Mouse (Mus musculus): ENCODE measurements at regions not wholly inside any gene's neighbourhood (a gene's known extent, or its start where the extent isn't known, plus 50 kb on each side); places are given as distances from the start of the nearest gene placed in this dataset.

DNA sequence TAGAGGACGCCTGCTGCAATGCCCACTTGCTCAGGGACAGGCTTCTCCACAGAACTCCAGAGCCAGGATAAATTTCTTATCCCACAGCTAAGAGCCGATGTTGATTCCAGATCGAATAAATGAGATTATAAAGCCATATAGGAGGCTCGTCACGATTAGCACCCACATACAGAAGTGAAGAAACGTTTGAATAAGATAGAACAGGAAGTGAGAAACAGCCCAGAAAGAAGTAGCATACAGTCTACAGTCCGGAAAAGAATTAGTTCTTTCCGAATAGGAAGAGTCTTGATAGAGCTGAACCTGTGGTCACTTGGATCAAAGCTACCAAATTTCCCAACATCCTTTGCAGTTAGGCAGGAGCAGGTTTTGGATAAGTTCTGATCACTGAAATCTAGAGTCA is 133.0 kb upstream of the Runx1 start:
- ATAC-seq (replicated peaks; ENCODE audit: low FRiP score, poor library complexity, severe bottlenecking), result no peak

- no peak for ATAC-seq (replicated peaks; ENCODE audit: low FRiP score, poor library complexity, severe bottlenecking)
Measured at GRCm38 (mm10) chr16:92958146-92958545, 132.2 kb upstream of the Runx1 start.

GRCm38 (mm10) chr16:92955508-92955907 is 129.6 kb upstream of the Runx1 start:
- ATAC-seq (replicated peaks; ENCODE audit: low FRiP score, poor library complexity, severe bottlenecking), result no peak

DNA sequence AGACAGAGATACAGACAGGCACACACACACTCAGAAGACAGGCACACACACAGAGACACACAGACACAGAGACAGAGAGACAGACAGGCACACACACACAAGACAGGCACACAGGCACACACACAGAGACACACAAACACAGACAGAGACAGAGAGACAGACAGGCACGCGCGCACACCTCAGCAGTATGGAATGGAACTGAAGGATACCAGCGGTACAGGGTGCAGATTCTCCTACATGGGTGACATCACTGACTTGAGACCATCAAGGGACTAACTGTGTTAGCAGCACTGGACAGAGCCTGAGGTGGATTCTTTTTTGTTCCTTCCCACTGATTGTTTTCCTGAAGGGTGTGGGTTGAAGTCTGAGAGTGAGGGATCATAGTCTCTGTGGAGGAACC is 129.1 kb upstream of the Runx1 start:
- ATAC-seq (replicated peaks; ENCODE audit: low FRiP score, poor library complexity, severe bottlenecking), result no peak

DNA sequence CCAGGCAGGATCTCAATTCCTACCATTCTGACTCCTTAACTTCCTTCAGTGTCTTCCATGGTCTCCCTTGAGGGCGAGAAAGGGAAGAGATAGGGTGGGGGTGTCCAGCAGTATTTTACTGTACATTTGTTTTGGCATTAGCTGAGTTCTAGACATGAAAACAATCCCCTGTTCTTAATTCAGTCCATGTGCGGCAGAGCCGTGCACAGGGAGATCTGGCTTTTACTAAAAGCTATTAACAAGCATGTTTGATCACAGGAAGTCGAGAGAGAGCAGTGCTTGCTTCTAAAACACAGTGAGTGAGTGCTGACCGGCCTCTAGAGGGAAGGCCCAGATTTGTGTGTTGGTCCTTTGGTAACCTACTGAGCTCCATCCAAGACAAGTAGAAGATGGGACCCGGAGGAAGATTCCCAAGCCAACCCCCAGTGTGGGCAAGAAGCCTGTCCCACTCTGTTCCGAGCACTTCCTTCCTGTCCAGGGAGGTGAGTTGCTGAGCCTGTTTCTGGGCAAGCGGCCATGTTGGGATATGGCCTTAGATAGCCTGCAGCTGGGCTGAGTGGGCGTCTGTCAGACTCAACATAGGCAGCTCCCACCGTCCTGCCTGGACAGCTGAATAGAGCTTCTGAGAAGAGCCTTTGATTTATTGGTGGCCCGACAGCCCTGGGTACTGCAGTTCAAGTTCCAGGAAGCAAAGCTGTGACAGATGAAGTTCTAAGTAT is 128.1 kb upstream of the Runx1 start:
- ATAC-seq (replicated peaks; ENCODE audit: low FRiP score, poor library complexity, severe bottlenecking), result no peak

DNA sequence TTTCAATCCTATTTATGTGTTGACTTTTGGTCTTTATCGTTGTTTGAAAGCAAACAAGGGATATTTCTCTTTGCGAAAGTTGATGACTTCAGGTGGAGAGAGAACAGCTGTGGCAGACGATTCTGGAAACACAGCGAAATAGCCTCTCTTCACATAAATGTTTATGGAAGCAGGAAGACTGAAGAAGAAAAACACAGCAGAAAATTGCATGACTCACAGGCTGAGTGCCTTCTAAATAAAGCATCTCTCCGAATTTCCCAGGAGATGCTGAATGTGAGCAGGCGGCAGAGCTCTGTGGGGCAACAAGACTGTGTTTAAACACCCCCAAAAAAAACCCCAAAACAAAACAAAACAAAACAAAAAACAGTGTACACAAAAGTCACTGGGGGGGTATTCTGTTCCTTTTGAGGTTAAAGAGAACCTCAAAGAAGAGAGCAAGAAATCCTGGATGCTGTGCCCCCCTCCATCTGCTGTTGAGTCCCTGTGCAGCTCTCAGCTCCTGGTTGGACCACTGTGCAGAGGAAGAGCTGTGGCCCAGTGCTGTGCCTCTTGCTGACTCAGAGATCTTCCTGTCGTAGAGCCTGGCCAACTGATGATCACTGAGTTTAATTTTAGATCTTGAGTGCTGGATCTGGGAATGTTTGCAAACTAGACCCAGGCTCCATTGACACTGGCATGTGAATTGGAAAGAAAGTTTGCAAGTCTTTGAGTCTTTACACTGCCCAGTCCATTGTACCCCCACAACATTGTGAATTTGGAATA is 126.6 kb upstream of the Runx1 start:
- no peak for ATAC-seq (replicated peaks; ENCODE audit: low FRiP score, poor library complexity, severe bottlenecking)

- no peak for ATAC-seq (replicated peaks; ENCODE audit: low FRiP score, poor library complexity, severe bottlenecking)
Measured at GRCm38 (mm10) chr16:92951516-92951915, 125.6 kb upstream of the Runx1 start.

DNA sequence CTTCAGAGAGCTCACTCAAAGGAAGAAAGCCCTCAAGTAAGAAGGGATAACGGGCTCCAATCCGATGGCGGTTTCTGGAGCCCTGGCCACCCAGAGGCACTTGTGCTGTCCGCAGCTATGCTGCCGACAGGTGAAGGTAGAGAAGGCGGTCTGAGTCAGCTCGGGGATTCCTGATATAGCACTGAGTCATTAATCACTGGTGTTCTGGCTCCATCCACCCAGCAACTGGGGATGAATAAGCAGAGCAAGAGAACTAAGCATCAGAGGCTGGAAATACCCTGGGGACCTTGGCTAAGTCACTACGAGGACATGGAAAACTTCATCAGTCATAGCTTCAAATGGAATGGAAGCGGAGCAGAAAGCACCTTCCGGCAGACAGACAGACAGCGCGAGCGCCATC is 122.5 kb upstream of the Runx1 start:
- no peak for ATAC-seq (replicated peaks; ENCODE audit: low FRiP score, poor library complexity, severe bottlenecking)

DNA sequence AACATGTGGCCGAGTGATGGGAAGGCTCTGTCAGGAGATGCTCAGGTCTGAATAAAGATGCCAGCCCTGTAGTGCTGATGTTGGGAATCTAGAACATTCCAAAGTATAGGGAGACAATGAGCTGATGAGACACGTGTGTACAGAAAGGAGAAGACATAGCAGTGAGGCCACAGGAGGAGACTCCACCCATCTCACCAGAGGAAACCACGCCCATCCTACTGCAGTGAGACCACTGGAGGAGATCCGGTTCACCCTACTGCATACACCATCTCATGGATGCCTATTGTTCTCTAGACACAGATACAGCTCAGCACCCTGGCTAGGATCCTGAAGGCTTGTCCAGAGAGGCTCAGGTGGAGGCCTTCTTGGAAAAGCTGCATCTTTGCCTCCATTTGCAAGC is 120.6 kb upstream of the Runx1 start:
- ATAC-seq (replicated peaks; ENCODE audit: low FRiP score, poor library complexity, severe bottlenecking), result no peak

GRCm38 (mm10) chr16:92943901-92944300 is 118.0 kb upstream of the Runx1 start:
- ATAC-seq (replicated peaks; ENCODE audit: low FRiP score, poor library complexity, severe bottlenecking), result no peak

GRCm38 (mm10) chr16:92939618-92940017 is 113.7 kb upstream of the Runx1 start:
- ATAC-seq (replicated peaks; ENCODE audit: low FRiP score, poor library complexity, severe bottlenecking), result no peak

GRCm38 (mm10) chr16:92935848-92936535 is 110.0 kb upstream of the Runx1 start:
- no peak for ATAC-seq (replicated peaks; ENCODE audit: low FRiP score, poor library complexity, severe bottlenecking)

DNA sequence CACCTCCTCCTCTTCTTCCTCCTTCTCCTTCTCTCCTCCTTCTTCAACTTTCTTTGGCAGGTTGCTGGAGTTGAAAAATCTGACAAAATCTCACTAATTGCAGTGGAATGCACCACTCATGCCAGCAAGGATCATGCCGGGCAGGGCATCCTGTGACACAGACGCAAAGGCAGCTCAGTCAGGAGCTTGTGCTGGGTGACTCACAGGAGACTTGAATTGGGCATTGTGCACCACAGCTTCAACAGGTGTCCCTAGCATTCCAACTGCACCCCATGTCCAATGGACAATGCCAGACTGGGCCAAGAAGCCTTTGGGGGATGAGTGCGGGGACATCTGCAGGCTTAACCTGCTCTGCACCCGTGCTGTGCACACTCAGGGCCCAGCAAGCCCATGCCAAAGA is 104.2 kb upstream of the Runx1 start:
- ATAC-seq (replicated peaks; ENCODE audit: low FRiP score, poor library complexity, severe bottlenecking), result no peak

- no peak for ATAC-seq (replicated peaks; ENCODE audit: low FRiP score, poor library complexity, severe bottlenecking)
Measured at GRCm38 (mm10) chr16:92928201-92928600, 102.3 kb upstream of the Runx1 start.

- ATAC-seq (replicated peaks; ENCODE audit: low FRiP score, poor library complexity, severe bottlenecking), result no peak
Measured at GRCm38 (mm10) chr16:92927662-92928061, 101.7 kb upstream of the Runx1 start.

DNA sequence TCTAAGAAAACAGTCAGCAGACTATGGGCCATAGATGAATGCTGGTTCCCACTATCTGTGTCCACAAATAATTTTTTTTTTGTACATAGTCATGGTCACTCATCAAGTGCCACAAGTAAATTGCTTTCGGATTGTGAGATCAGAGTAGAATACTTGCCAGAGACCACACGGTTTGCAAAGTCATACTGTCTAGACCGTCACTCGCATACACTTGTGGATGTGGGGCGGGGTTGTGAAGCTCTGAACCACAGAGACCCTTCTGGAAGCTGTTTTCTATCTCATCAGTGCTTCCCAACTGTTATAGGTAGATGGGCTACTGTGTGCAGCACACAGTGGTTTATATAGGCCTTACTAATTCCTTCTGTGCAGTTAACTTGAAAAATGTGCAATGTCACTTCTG is 100.9 kb upstream of the Runx1 start:
- ATAC-seq (replicated peaks; ENCODE audit: low FRiP score, poor library complexity, severe bottlenecking), result no peak

DNA sequence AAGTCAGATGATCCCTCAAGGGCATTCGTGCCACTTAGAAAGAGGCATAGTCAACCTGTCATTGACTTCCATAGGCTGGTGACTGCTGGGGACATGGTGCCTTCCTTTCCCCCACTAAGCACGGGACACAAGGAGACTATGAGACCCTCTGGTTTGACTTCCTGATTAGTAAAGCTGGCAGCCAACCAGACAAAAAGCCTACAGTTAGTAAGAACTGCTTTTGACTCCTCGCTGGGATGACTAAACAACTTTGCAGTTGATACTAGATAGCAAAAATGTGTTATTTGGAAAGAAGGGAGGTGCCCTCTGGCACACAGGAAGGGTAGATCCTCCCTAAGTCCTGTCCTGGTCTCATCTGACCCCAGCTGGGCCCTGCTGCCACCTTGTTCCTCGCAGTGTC is 95.0 kb upstream of the Runx1 start:
- no peak for ATAC-seq (replicated peaks; ENCODE audit: low FRiP score, poor library complexity, severe bottlenecking)

- no peak for ATAC-seq (replicated peaks; ENCODE audit: low FRiP score, poor library complexity, severe bottlenecking)
Measured at GRCm38 (mm10) chr16:92917356-92917755, 91.4 kb upstream of the Runx1 start.

DNA sequence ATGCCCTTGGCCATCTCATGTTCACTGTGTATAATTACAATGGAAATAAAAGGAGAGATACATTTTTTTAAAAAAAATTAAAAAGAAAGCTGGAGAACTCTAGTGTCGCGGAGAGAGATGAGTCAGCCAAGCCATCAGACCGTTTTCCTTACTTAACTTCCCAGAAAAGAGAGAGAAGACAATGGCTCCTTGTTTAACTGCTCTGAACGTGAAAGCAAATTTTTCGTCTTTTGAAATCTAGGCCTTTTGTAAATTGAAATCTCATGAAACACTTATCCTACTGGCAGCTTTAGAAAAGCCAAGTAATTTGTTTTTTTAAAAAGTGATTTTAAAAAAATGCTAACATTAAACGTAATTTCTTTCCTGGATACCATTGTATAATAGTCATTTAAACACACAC is 89.7 kb upstream of the Runx1 start:
- ATAC-seq (replicated peaks; ENCODE audit: low FRiP score, poor library complexity, severe bottlenecking), result no peak

- ATAC-seq (replicated peaks; ENCODE audit: low FRiP score, poor library complexity, severe bottlenecking), result no peak
Measured at GRCm38 (mm10) chr16:92906873-92907272, 80.9 kb upstream of the Runx1 start.

DNA sequence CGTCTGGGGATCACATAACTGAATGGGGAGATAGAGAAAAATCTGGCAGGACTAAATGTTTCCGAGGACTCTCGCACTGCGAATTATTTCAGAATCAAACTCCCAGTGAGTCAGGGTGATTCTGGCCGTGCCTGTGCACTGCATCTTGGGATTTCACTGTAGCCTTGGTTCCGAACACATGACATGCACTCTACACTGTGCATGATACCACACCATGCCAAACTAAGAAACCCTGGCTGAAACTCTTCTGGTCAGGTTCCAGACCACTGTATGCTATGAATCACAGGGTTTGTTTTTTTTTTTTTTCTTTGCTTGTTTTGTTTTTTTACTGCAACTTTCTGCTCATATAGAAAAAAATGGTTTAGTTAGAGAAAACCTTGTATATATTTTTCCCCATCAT is 79.7 kb upstream of the Runx1 start:
- ATAC-seq (replicated peaks; ENCODE audit: low FRiP score, poor library complexity, severe bottlenecking), result no peak
